Mouse (Mus musculus) spleen, adult 2 months (tissue): ENCODE measurements around the gene Smad1.

ENCODE experiments used
- CTCF ChIP-seq: fragments of 200-500 bp; IDR thresholded peaks from 2 replicates; pipeline ENCODE4 v1.5.1; 2011; ENCODE audit warnings: mild to moderate bottlenecking, inconsistent platforms; ENCODE audit not compliant: insufficient read depth, insufficient read length, insufficient replicate concordance; ENCODE audit errors: extremely low read depth
- POLR2A ChIP-seq: fragments of 200-500 bp; IDR thresholded peaks from 2 replicates; pipeline ENCODE4 v1.6.1; 2011; ENCODE audit warnings: low read depth, low read length, inconsistent platforms

DNA sequence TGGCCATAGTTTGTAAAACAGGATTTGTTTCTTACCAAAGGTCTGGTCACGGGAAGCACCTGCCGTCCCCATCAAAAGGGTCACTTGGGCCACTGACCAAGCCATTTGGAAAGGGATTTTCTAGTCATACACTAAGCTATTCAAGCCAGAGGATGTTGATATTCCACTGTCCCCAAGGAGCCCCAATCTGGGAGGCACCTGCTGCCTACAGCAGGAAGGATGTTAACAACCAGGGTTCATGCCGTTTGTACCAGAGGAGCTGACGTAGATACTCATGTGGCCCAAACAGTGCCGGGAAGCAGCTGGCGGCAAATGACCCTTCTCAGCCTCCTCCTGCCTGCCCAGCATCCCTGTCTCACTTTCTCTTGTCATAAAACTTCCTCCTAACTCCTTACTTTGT, 73.8 kb downstream of the Smad1 start:
- TF ChIP-seq POLR2A (no peak), CTCF (no peak)
